Comparison of ENCODE assay signal across 19 mouse cellular contexts in the genomic region with DNA sequence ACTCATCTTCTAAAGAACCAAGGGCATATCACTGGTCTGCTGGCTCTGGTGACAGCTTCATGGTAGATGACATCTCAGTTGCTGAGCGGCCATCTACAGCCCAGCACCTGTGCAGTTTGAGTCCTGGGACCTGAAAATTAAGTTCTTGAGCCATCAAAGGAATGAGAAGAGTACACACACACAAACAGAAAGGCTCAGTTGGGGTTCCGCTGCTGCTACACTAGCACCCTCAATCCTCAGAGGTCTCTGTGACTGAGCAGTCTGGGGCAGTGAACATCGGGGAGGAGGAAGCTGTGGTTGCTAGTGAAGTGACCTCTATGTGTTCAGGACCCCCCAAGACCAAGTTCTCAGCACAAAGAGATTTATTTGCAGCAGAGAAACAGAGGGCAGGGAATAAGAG. TPM values are rescaled to one million over a fixed set of nuclear protein-coding genes. Genes with fewer than 3 reads are reported as not detected.
A peak's percentile ranks its signal among the peaks of the same experiment; 100 is the strongest.
DNase-seq lines count a peak whose midpoint lies in the region; ATAC-seq and TF ChIP-seq lines count a peak whose summit lies in the region.
"Had no signal": no experiment of that assay in that cellular context is flagged by ENCODE, and none has a peak within 500 bp of the region (broad histone marks: within the 10 kb centered on the region; RNA-seq: fewer than 3 reads in every experiment).

No protein-coding gene starts in this region.

- no peak overlapping the region for H3K4me3 ChIP-seq in heart, embryonic 12.5 days
- no peak overlapping the region for H3K4me3 ChIP-seq in lung, embryonic 15.5 days
- no peak overlapping the region for H3K4me3 ChIP-seq in bone marrow, adult 2 months (replicated peaks; ENCODE audit: control insufficient read depth, low read depth, low read length)
- H3K4me3 ChIP-seq in liver, embryonic 15.5 days (replicated peaks) = no peak overlapping the region
- H3K4me3 ChIP-seq: embryonic facial prominence, embryonic 13.5 days; erythroblast, embryonic 14.5 days; forebrain, embryonic 12.5 days; left cerebral cortex, adult 2 months; midbrain, embryonic 13.5 days; neural tube, embryonic 12.5 days had no signal

- no peaks in the 10 kb centered on the region for H3K36me3 ChIP-seq in heart, embryonic 12.5 days
- no peaks in the 10 kb centered on the region for H3K36me3 ChIP-seq in lung, embryonic 15.5 days
- no peaks in the 10 kb centered on the region for H3K36me3 ChIP-seq in liver, embryonic 15.5 days (replicated peaks)
- H3K36me3 ChIP-seq: embryonic facial prominence, embryonic 13.5 days; forebrain, embryonic 12.5 days; midbrain, embryonic 13.5 days; neural tube, embryonic 12.5 days; stomach, embryonic 15.5 days had no signal

- H3K9ac ChIP-seq in heart, embryonic 12.5 days = 0 out of 2 replicates have a peak overlapping the region, but pooled peaks have one; percentile 49
- no peak overlapping the region for H3K9ac ChIP-seq in lung, embryonic 15.5 days
- no peak overlapping the region for H3K9ac ChIP-seq in liver, embryonic 15.5 days
- H3K9ac ChIP-seq: forebrain, embryonic 12.5 days; midbrain, embryonic 13.5 days; neural tube, embryonic 12.5 days had no signal

- H3K9me3 ChIP-seq in heart, embryonic 12.5 days (replicated peaks) = no peaks in the 10 kb centered on the region
- no peaks in the 10 kb centered on the region for H3K9me3 ChIP-seq in lung, embryonic 15.5 days
- H3K9me3 ChIP-seq in liver, embryonic 15.5 days (replicated peaks) = no peaks in the 10 kb centered on the region
- H3K9me3 ChIP-seq: embryonic facial prominence, embryonic 13.5 days; forebrain, embryonic 12.5 days; midbrain, embryonic 13.5 days; neural tube, embryonic 12.5 days; stomach, embryonic 15.5 days had no signal

- ATAC-seq in heart, embryonic 12.5 days (ENCODE audit: insufficient number of reproducible peaks, low FRiP score) = no peak
- ATAC-seq in lung, embryonic 15.5 days (ENCODE audit: borderline replicate concordance, extremely low read depth, low FRiP score, low TSS enrichment) = no peak
- ATAC-seq in liver, embryonic 15.5 days (ENCODE audit: insufficient read depth) = no peak
- ATAC-seq: midbrain, embryonic 13.5 days had no signal

- no peak overlapping the region for H3K27ac ChIP-seq in heart, embryonic 12.5 days (ENCODE audit: poor library complexity, severe bottlenecking)
- peak overlapping the region; percentile 84 for H3K27ac ChIP-seq in lung, embryonic 15.5 days
- peak overlapping the region; percentile 5; the same call in 1 of the 2 replicates for H3K27ac ChIP-seq in bone marrow, adult 2 months (ENCODE audit: control insufficient read depth, insufficient read depth, low read depth, low read length, poor library complexity)
- H3K27ac ChIP-seq in liver, embryonic 15.5 days (replicated peaks) = peak overlapping the region; percentile 65
- H3K27ac ChIP-seq: forebrain, embryonic 12.5 days; left cerebral cortex, adult 2 months; midbrain, embryonic 13.5 days; neural tube, embryonic 12.5 days had no signal

- H3K27me3 ChIP-seq in heart, embryonic 12.5 days (replicated peaks) = no peaks in the 10 kb centered on the region
- no peaks in the 10 kb centered on the region for H3K27me3 ChIP-seq in lung, embryonic 15.5 days
- H3K27me3 ChIP-seq in liver, embryonic 15.5 days = peaks cover 3% of the 10 kb centered on the region; the same call in 1 of the 2 replicates
- H3K27me3 ChIP-seq: midbrain, embryonic 13.5 days; neural tube, embryonic 12.5 days; stomach, embryonic 15.5 days had no signal

- 79% methylated on average over 3 of the region's 3 CpGs for WGBS in heart, embryonic 12.5 days
- WGBS in lung, embryonic 15.5 days = 62% methylated on average over 3 of the region's 3 CpGs
- 54% methylated on average over 3 of the region's 3 CpGs for WGBS in bone marrow, adult 2 months
- WGBS in liver, embryonic 15.5 days (ENCODE audit: insufficient replicate concordance) = 36% methylated on average over 3 of the region's 3 CpGs

- TF ChIP-seq CTCF in bone marrow, adult 2 months (IDR thresholded peaks at IDR 0.05; ENCODE audit: control insufficient read depth, insufficient read depth, low read length) = no peak

- peaks cover 38% of the 10 kb centered on the region for H3K4me1 ChIP-seq in heart, embryonic 12.5 days (replicated peaks)
- peaks cover 30% of the 10 kb centered on the region for H3K4me1 ChIP-seq in lung, embryonic 15.5 days
- peaks cover 9% of the 10 kb centered on the region for H3K4me1 ChIP-seq in bone marrow, adult 2 months (ENCODE audit: control insufficient read depth, insufficient read depth, low read length)
- peaks cover 26% of the 10 kb centered on the region for H3K4me1 ChIP-seq in liver, embryonic 15.5 days (replicated peaks)

- no peak for TF ChIP-seq POLR2A in bone marrow, adult 2 months (IDR thresholded peaks at IDR 0.05; ENCODE audit: borderline replicate concordance, control insufficient read depth, low read depth, low read length)

- no peak for DNase-seq in heart, adult 11 months
- DNase-seq in lung, postnatal 25 days (ENCODE audit: low spot score) = no peak
- no peak for DNase-seq in ovary, postnatal 10 days (ENCODE audit: low spot score)
- DNase-seq: cerebellum, adult 11-12 months; cerebellum, postnatal 14 days; gastrocnemius, postnatal 36 days had no signal

- no peak overlapping the region for H3K4me2 ChIP-seq in heart, embryonic 12.5 days
- 0 out of 2 replicates have a peak overlapping the region, but pooled peaks have one; percentile 56 for H3K4me2 ChIP-seq in lung, embryonic 15.5 days
- H3K4me2 ChIP-seq in liver, embryonic 15.5 days = 0 out of 2 replicates have a peak overlapping the region, but pooled peaks have one; percentile 58
- H3K4me2 ChIP-seq: midbrain, embryonic 13.5 days had no signal

RNA-seq across cellular contexts. Expression of a gene that starts 16.1 kb away (rescaled TPM):
- polyA plus RNA-seq in heart, embryonic 12.5 days (2016; fragmentation: Nextera tagmentation; extraction: Ambion mirVana) = 0.33 and 0.36 TPM in 2 replicates
- polyA plus RNA-seq in lung, embryonic 15.5 days (2015; fragmentation: Nextera tagmentation; extraction: Ambion mirVana) = 0.08 and 0.09 TPM in 2 replicates
- polyA plus RNA-seq in bone marrow, adult 2 months (2011; ENCODE audit: insufficient read depth, insufficient read length, low replicate concordance, missing spikeins) = not detected in 2 replicates
- not detected in 2 replicates for polyA plus RNA-seq in liver, embryonic 15.5 days (2015; fragmentation: Nextera tagmentation; extraction: Ambion mirVana)
- polyA plus RNA-seq: CD4-positive, CD25-positive, alpha-beta regulatory T cell, adult 4 months; erythroblast, embryonic 14.5 days; forebrain, embryonic 12.5 days; kidney, postnatal 0 days; midbrain, embryonic 13.5 days; neural tube, embryonic 12.5 days had no signal
